Mouse (Mus musculus): ENCODE measurements around the gene Myl10. TPM values are rescaled to one million over a fixed set of nuclear protein-coding genes. Genes with fewer than 3 reads are reported as not detected.

Gene Myl10
- polyA plus RNA-seq, 1 experiment from 2014 or later: not detected

- WGBS: 78% methylated on average over 9 of the region's 9 CpGs
- Histone ChIP-seq H3K9ac (replicated peaks; ENCODE audit: low read length) (no peak overlapping the region), H3K4me3 (replicated peaks; ENCODE audit: low read depth, low read length) (no peak overlapping the region), H3K4me1 (ENCODE audit: control insufficient read depth, insufficient read depth, low read length) (no peaks in the 10 kb centered on the region), H3K9me3 (ENCODE audit: control insufficient read depth, low read length) (no peaks in the 10 kb centered on the region), H3K27ac (replicated peaks; ENCODE audit: low read depth, low read length) (no peak overlapping the region), H3K36me3 (ENCODE audit: control insufficient read depth, insufficient read depth, low read length) (no peaks in the 10 kb centered on the region), H3K27me3 (ENCODE audit: control insufficient read depth, insufficient read depth, low read length) (no peaks in the 10 kb centered on the region), H3K4me2 (ENCODE audit: low read length) (no peak overlapping the region)
- DNase-seq (no peak), ATAC-seq (ENCODE audit: low FRiP score, low TSS enrichment) (no peak)
Observed at GRCm38 (mm10) chr5:136746596-136746995, 53.6 kb downstream of the Myl10 start.

Other genes starting within 250 kb of the Myl10 start
- 109 and 112 TPM in 2 replicates for gene Cux1, start 125.7 kb upstream of the Myl10 start, polyA plus RNA-seq (2014; fragmentation: Nextera tagmentation; extraction: Ambion mirVana)
- gene Col26a1, start 190.1 kb downstream of the Myl10 start, polyA plus RNA-seq (2014; fragmentation: Nextera tagmentation; extraction: Ambion mirVana): 8.3 and 16.2 TPM in 2 replicates
- 133 and 143 TPM in 2 replicates for gene Ift22, start 215.0 kb downstream of the Myl10 start, polyA plus RNA-seq (2014; fragmentation: Nextera tagmentation; extraction: Ambion mirVana)

Measured in midbrain, embryonic 14.5 days (tissue).